Mouse (Mus musculus) heart, postnatal 0 days (tissue): ENCODE data around the gene 2410131K14Rik. TPM values are rescaled to one million over a fixed set of nuclear protein-coding genes. Genes with fewer than 3 reads are reported as not detected.
A peak's percentile ranks its signal among the peaks of the same experiment; 100 is the strongest.

Experiments
- ATAC-seq: fragments of 200-750 bp; cut with Nextera tagmentation; 2 replicates; pipeline ENCODE4 v1.8.0; 2017; ENCODE audit warnings: low read depth, moderate number of reproducible peaks, moderate library complexity; ENCODE audit not compliant: insufficient read depth
- DNase-seq: peaks from one replicate; pipeline ENCODE4 v3.0.0-alpha.2; 2016; ENCODE audit warnings: low spot score
- H3K27ac ChIP-seq: fragments of 300-500 bp; sonication (generic); 2 replicates; pipeline ENCODE4 v1.5.1; 2014; ENCODE audit warnings: low read depth, mild to moderate bottlenecking
- H3K27me3 ChIP-seq: fragments of 300-500 bp; sonication (generic); 2 replicates; pipeline ENCODE4 v1.6.1; 2014; ENCODE audit warnings: low read length, mixed read lengths; ENCODE audit not compliant: control insufficient read depth, insufficient read depth
- H3K36me3 ChIP-seq: fragments of 300-500 bp; sonication (generic); replicated peaks from 2 replicates; pipeline ENCODE4 v1.6.1; 2014; ENCODE audit warnings: low read length, mixed read lengths; ENCODE audit not compliant: control insufficient read depth, insufficient read depth
- H3K4me1 ChIP-seq: fragments of 300-500 bp; sonication (generic); 2 replicates; pipeline ENCODE4 v1.6.1; 2014; ENCODE audit warnings: antibody characterized with exemption; ENCODE audit not compliant: control insufficient read depth, insufficient read depth
- H3K4me2 ChIP-seq: fragments of 300-500 bp; sonication (generic); 2 replicates; pipeline ENCODE4 v1.6.1; 2014; ENCODE audit warnings: low read depth, mild to moderate bottlenecking, low read length, moderate library complexity
- H3K4me3 ChIP-seq: fragments of 300-500 bp; sonication (generic); 2 replicates; pipeline ENCODE4 v1.5.1; 2014; ENCODE audit warnings: low read depth, low read length
- H3K9ac ChIP-seq: fragments of 300-500 bp; sonication (generic); replicated peaks from 2 replicates; pipeline ENCODE4 v1.6.1; 2014; ENCODE audit warnings: low read depth, low read length, mixed read lengths
- H3K9me3 ChIP-seq: fragments of 300-500 bp; sonication (generic); replicated peaks from 2 replicates; pipeline ENCODE4 v1.6.1; 2016; ENCODE audit warnings: low read length; ENCODE audit not compliant: control insufficient read depth
- CTCF ChIP-seq: IDR thresholded peaks from 2 replicates; pipeline ENCODE4 v1.5.1; 2016; ENCODE audit warnings: antibody characterized with exemption, control low read depth, low read depth
- EP300 ChIP-seq: IDR thresholded peaks from 2 replicates; pipeline ENCODE4 v1.6.1; 2016; ENCODE audit warnings: antibody characterized with exemption, low read depth
- WGBS: fragments of 180-500 bp; shearing (Covaris S2); extraction: QIAGEN DNeasy Blood & Tissue Kit; methylation state at CpG from one replicate; pipeline ENCODE4 v1.1.7; 2014; 5-methylcytosine and 5-hydroxymethylcytosine counted together
- polyA plus RNA-seq: library from polyadenylated mRNA; unstranded; fragments of >200 nt; fragmentation: Nextera tagmentation; extraction: Ambion mirVana; gene quantifications from 2 replicates; pipeline ENCODE4 v1.2.1, GENCODE M21; 2015
- total RNA-seq: library from RNA; depleted of rRNA; stranded (reverse); fragments of >200 nt; gene quantifications from 2 replicates; pipeline ENCODE4 v1.2.3, GENCODE M21; 2014; ENCODE audit warnings: low replicate concordance

The 2410131K14Rik gene
- total and polyA plus RNA-seq, 2 experiments from 2014 or later = 4.1 to 5.9 TPM

- no peak for ATAC-seq
- WGBS = 74% methylated on average over 12 of the region's 12 CpGs
- H3K36me3 ChIP-seq = no peaks in the 10 kb centered on the region
Observed at GRCm38 (mm10) chr5:118236891-118237290, 8.1 kb upstream of the 2410131K14Rik start.

GRCm38 (mm10) chr5:118239671-118240070 is 5.4 kb upstream of the 2410131K14Rik start:
- ATAC-seq (no peak), DNase-seq (no peak)
- H3K27me3 ChIP-seq = no peaks in the 10 kb centered on the region
- WGBS = 64% methylated on average over 12 of the region's 12 CpGs
- no peak overlapping the region for H3K27ac ChIP-seq
- H3K9me3 ChIP-seq = no peaks in the 10 kb centered on the region
- no peak overlapping the region for H3K4me3 ChIP-seq
- H3K4me1 ChIP-seq = no peaks in the 10 kb centered on the region
- H3K36me3 ChIP-seq = no peaks in the 10 kb centered on the region
- no peak overlapping the region for H3K9ac ChIP-seq
- TF ChIP-seq CTCF = no peak
- H3K4me2 ChIP-seq = no peak overlapping the region

More at GRCm38 (mm10) chr5:118236891-118237290, 8.1 kb upstream of the 2410131K14Rik start:
- Histone ChIP-seq H3K4me1 (no peaks in the 10 kb centered on the region), H3K9ac (no peak overlapping the region), H3K9me3 (no peaks in the 10 kb centered on the region), H3K4me2 (no peak overlapping the region), H3K27me3 (no peaks in the 10 kb centered on the region), H3K4me3 (no peak overlapping the region), H3K27ac (no peak overlapping the region)
- DNase-seq = no peak
- no peak for TF ChIP-seq EP300
- no peak for TF ChIP-seq CTCF

- Histone ChIP-seq H3K36me3 (peaks cover 7% of the 10 kb centered on the region; the same call in 1 of the 2 replicates), H3K4me2 (peak overlapping the region; percentile 75), H3K4me1 (0 out of 2 replicates have a peak, but pooled peaks cover 9% of the 10 kb centered on the region), H3K27me3 (no peaks in the 10 kb centered on the region), H3K27ac (peak overlapping the region; percentile 78), H3K4me3 (peak overlapping the region; percentile 69), H3K9me3 (no peaks in the 10 kb centered on the region), H3K9ac (peak overlapping the region; percentile 74)
- no peak for TF ChIP-seq CTCF
- no peak for TF ChIP-seq EP300
- no peak for DNase-seq
- 5% methylated on average over 15 of the region's 15 CpGs for WGBS
- ATAC-seq = no peak
Observed at GRCm38 (mm10) chr5:118245606-118246308, 730 bp downstream of the 2410131K14Rik start.

- no peaks in the 10 kb centered on the region for H3K9me3 ChIP-seq
- 89% methylated on average over 8 of the region's 8 CpGs for WGBS
- H3K4me2 ChIP-seq = no peak overlapping the region
- TF ChIP-seq CTCF = no peak
- TF ChIP-seq EP300 = no peak
- DNase-seq (no peak), ATAC-seq (no peak)
- no peaks in the 10 kb centered on the region for H3K27me3 ChIP-seq
- no peak overlapping the region for H3K9ac ChIP-seq
- H3K4me1 ChIP-seq = 0 out of 2 replicates have a peak, but pooled peaks cover 12% of the 10 kb centered on the region
- peaks cover 7% of the 10 kb centered on the region; the same call in 1 of the 2 replicates for H3K36me3 ChIP-seq
- no peak overlapping the region for H3K27ac ChIP-seq
- H3K4me3 ChIP-seq = no peak overlapping the region
Observed at GRCm38 (mm10) chr5:118247378-118247777, 2.4 kb downstream of the 2410131K14Rik start.

GRCm38 (mm10) chr5:118250987-118251386 is 6.0 kb downstream of the 2410131K14Rik start:
- Histone ChIP-seq H3K27ac (no peak overlapping the region), H3K9ac (no peak overlapping the region), H3K27me3 (no peaks in the 10 kb centered on the region), H3K4me1 (0 out of 2 replicates have a peak, but pooled peaks cover 8% of the 10 kb centered on the region), H3K4me3 (no peak overlapping the region), H3K4me2 (no peak overlapping the region), H3K36me3 (peaks cover 7% of the 10 kb centered on the region; the same call in 1 of the 2 replicates), H3K9me3 (no peaks in the 10 kb centered on the region)
- 81% methylated on average over 6 of the region's 7 CpGs for WGBS
- DNase-seq (no peak), ATAC-seq (no peak)
- TF ChIP-seq CTCF = no peak
- no peak for TF ChIP-seq EP300
